Mouse (Mus musculus) testis, adult 2 months (tissue): Measurements from ENCODE around the gene Ttc28.

Source experiments
- CTCF ChIP-seq: fragments of 200-500 bp; IDR thresholded peaks from 2 replicates; pipeline ENCODE4 v1.5.1; 2012; ENCODE audit warnings: low read depth, mild to moderate bottlenecking, inconsistent platforms, low read length, moderate library complexity; ENCODE audit not compliant: control insufficient read depth, insufficient read depth, insufficient replicate concordance
- POLR2A ChIP-seq: fragments of 200-500 bp; IDR thresholded peaks from 2 replicates; pipeline ENCODE4 v1.6.1; 2012; ENCODE audit warnings: low read depth, mild to moderate bottlenecking, inconsistent platforms, low read length, moderate library complexity; ENCODE audit not compliant: control insufficient read depth

GRCm38 (mm10) chr5:111290071-111290470 lies 410.5 kb downstream of the Ttc28 start:
- TF ChIP-seq CTCF (no peak), POLR2A (no peak)
